Mouse (Mus musculus) heart, embryonic 16.5 days (tissue): ENCODE measurements at regions not wholly inside any gene's neighbourhood (a gene's known extent, or its start where the extent isn't known, plus 50 kb on each side); places are given as distances from the start of the nearest gene placed in this dataset.

Experiments
- ATAC-seq: fragments of 200-750 bp; cut with Nextera tagmentation; replicated peaks from 2 replicates; pipeline ENCODE4 v1.8.0; 2017; ENCODE audit warnings: moderate number of reproducible peaks; ENCODE audit not compliant: insufficient read depth, low FRiP score; ENCODE audit errors: extremely low read depth
- H3K27ac ChIP-seq: fragments of 300-500 bp; sonication (generic); 2 replicates; pipeline ENCODE4 v1.5.1; 2014; ENCODE audit warnings: mild to moderate bottlenecking, low read length, control low read depth, moderate library complexity
- H3K27me3 ChIP-seq: fragments of 300-500 bp; sonication (generic); 2 replicates; pipeline ENCODE4 v1.6.1; 2014; ENCODE audit warnings: low read length, mixed read lengths; ENCODE audit not compliant: control insufficient read depth, insufficient read depth
- H3K36me3 ChIP-seq: fragments of 300-500 bp; sonication (generic); 2 replicates; pipeline ENCODE4 v1.6.1; 2014; ENCODE audit not compliant: control insufficient read depth, insufficient read depth
- H3K4me1 ChIP-seq: fragments of 300-500 bp; sonication (generic); 2 replicates; pipeline ENCODE4 v1.6.1; 2014; ENCODE audit warnings: low read length, mixed read lengths; ENCODE audit not compliant: control insufficient read depth, insufficient read depth
- H3K4me2 ChIP-seq: fragments of 300-500 bp; sonication (generic); 2 replicates; pipeline ENCODE4 v1.6.1; 2014; ENCODE audit warnings: low read depth, mild to moderate bottlenecking, control low read depth, low read length
- H3K4me3 ChIP-seq: fragments of 300-500 bp; sonication (generic); 2 replicates; pipeline ENCODE4 v1.5.1; 2014; ENCODE audit warnings: mild to moderate bottlenecking, control low read depth, low read length
- H3K9ac ChIP-seq: fragments of 300-500 bp; sonication (generic); 2 replicates; pipeline ENCODE4 v1.6.1; 2014; ENCODE audit warnings: low read length, control low read depth
- H3K9me3 ChIP-seq: fragments of 300-500 bp; sonication (generic); replicated peaks from 2 replicates; pipeline ENCODE4 v1.6.1; 2016; ENCODE audit warnings: low read length; ENCODE audit not compliant: control insufficient read depth
- WGBS: fragments of 180-500 bp; shearing (Covaris S2); extraction: QIAGEN DNeasy Blood & Tissue Kit; methylation state at CpG from one replicate; pipeline ENCODE4 v1.1.7; 2014; 5-methylcytosine and 5-hydroxymethylcytosine counted together

DNA sequence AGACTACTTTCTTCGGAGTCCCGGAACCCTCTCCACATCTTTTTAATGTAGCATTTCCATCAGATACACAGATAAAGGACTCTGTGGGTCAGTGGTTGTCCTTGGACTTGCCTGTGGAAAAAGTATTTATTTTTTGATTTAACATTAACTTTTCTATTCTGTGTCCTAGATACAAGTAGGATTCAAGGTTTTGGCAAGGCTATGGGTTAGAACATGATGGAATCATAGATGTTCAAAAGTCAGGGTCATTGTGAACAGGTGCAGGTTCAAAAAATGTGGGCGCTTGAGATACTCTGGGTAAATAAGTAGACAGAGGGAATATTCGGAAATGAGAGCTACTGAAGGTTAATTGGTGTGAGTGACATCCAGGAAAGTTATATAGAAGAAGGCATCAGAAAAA, 347.7 kb downstream of the Cypt12 start:
- Histone ChIP-seq H3K9ac (no peak overlapping the region), H3K27me3 (no peaks in the 10 kb centered on the region), H3K9me3 (no peaks in the 10 kb centered on the region), H3K4me2 (no peak overlapping the region), H3K27ac (no peak overlapping the region), H3K36me3 (no peaks in the 10 kb centered on the region), H3K4me1 (no peaks in the 10 kb centered on the region), H3K4me3 (no peak overlapping the region)
- 84% methylated on average over 4 of the region's 4 CpGs for WGBS
- no peak for ATAC-seq

DNA sequence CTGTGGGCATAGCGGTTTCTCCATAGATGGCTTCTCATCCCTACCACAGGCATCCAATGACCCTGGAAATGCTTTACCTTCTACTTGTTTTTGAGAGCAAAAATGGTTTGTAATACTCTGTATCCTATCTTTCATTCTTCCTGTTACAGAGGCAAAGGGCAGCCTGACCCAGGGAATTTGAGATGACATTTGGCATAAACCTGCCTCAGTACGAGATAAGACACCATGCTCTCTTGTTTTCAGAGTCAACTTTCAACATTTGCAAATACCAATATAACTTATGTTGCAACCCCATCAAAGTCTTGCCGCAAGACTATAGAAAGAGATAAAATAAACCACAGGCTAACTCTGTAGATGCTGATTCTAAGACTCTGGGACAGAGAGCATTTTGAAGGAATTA, 350.5 kb downstream of the Cypt12 start:
- Histone ChIP-seq H3K27me3 (no peaks in the 10 kb centered on the region), H3K4me2 (no peak overlapping the region), H3K9me3 (no peaks in the 10 kb centered on the region), H3K4me3 (no peak overlapping the region), H3K36me3 (no peaks in the 10 kb centered on the region), H3K9ac (no peak overlapping the region), H3K4me1 (no peaks in the 10 kb centered on the region), H3K27ac (no peak overlapping the region)
- ATAC-seq, result no peak
- WGBS, result 73% methylated on average over 3 of the region's 3 CpGs

GRCm38 (mm10) chr3:18299502-18299901, 351.3 kb downstream of the Cypt12 start:
- 45% methylated on average over 2 of the region's 2 CpGs for WGBS
- no peaks in the 10 kb centered on the region for H3K36me3 ChIP-seq
- no peak overlapping the region for H3K4me3 ChIP-seq
- no peak overlapping the region for H3K9ac ChIP-seq
- H3K27me3 ChIP-seq, result no peaks in the 10 kb centered on the region
- no peak overlapping the region for H3K27ac ChIP-seq
- H3K4me1 ChIP-seq, result no peaks in the 10 kb centered on the region
- no peaks in the 10 kb centered on the region for H3K9me3 ChIP-seq
- no peak for ATAC-seq
- no peak overlapping the region for H3K4me2 ChIP-seq

DNA sequence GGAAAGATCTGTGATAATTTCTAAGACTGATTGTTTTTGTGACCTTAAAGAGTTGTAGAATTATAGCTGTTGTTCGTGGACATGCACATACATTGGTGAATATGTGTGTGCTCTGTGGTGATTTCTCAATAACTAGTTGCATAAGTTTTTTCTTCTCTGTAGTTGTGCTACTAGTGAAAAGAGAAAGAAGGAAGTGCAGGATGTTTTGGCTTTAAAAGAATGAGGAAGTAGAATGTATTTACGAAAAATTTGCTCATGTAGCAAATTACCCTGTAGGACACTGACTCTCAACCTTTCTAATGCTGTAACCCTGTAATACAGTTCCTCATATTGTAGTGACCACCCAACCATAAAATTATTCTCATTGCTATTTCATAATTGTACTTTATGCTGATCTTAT, 371.2 kb downstream of the Cypt12 start:
- no peak overlapping the region for H3K4me2 ChIP-seq
- WGBS, result 72% methylated on average over 2 of the region's 2 CpGs
- H3K9ac ChIP-seq, result no peak overlapping the region
- no peaks in the 10 kb centered on the region; the same call in 1 of the 2 replicates for H3K36me3 ChIP-seq
- no peak for ATAC-seq
- no peaks in the 10 kb centered on the region for H3K4me1 ChIP-seq
- peaks cover 6% of the 10 kb centered on the region; the same call in 1 of the 2 replicates for H3K9me3 ChIP-seq
- no peak overlapping the region for H3K27ac ChIP-seq
- H3K27me3 ChIP-seq, result no peaks in the 10 kb centered on the region
- no peak overlapping the region for H3K4me3 ChIP-seq

DNA sequence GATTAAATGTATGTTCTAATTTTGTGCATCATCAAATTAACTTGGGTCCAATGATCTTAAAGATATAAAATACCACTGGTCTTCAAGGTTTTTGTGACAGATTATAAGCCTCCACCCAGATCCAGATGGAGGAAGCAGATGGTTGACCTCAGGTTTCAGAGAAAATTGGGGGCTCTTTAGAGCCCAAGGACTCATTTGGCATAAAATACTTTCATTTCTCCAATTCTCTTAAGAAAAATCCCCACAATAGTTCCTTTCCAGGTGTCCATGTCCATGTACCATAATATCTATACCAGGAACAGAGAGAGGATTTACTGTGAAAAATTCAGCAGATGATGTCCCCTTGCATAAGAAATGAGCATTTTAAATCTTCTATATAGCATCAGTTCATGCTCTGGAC, 385.0 kb downstream of the Cypt12 start:
- no peaks in the 10 kb centered on the region for H3K27me3 ChIP-seq
- ATAC-seq, result no peak
- H3K4me3 ChIP-seq, result no peak overlapping the region
- no peaks in the 10 kb centered on the region for H3K4me1 ChIP-seq
- H3K4me2 ChIP-seq, result no peak overlapping the region
- no peak overlapping the region for H3K9ac ChIP-seq
- H3K36me3 ChIP-seq, result no peaks in the 10 kb centered on the region
- H3K9me3 ChIP-seq, result no peaks in the 10 kb centered on the region
- no peak overlapping the region for H3K27ac ChIP-seq

DNA sequence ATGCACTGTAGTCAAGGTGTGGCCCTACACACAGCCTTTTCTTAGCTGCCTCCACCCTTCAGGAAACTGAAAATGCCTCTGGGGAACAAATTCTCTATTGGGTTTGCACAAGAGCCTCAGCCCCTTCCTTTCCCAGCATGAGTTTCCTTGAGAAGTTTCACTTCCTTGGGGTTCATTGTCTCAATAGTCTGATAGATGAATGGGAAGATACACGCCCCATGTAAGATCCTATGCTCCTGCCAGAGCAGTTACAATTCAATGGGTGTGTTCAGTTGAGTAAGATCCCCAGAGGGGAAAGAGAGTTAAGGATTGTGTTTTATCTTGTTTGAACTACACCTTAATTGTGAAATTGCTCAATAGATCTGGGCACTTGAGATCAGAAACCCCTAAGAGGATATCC, 391.0 kb downstream of the Cypt12 start:
- H3K4me1 ChIP-seq, result no peaks in the 10 kb centered on the region
- no peaks in the 10 kb centered on the region for H3K27me3 ChIP-seq
- no peaks in the 10 kb centered on the region for H3K36me3 ChIP-seq
- no peaks in the 10 kb centered on the region for H3K9me3 ChIP-seq
- no peak for ATAC-seq
- no peak overlapping the region for H3K4me2 ChIP-seq
- no peak overlapping the region for H3K27ac ChIP-seq
- H3K4me3 ChIP-seq, result no peak overlapping the region
- WGBS, result 56% methylated on average over 1 of the region's 1 CpGs
- H3K9ac ChIP-seq, result no peak overlapping the region

DNA sequence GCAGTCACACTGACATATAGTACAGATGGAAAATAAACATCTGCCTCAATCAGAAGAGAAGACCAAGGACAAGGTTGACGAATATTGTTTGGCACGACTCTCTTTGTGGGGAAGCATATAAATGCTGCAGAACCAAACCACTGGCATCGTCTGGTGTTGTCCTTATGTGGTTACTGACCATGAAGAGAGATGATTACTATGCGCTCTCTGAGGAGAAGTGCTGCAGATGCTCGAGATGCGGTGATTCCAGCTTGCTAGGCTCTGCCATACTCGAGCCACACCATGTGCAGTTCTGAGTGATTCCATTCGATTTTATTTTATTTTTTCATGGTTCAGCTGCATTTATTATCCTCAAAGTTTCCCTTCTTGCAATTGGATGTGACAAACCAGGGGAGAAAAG, 393.5 kb downstream of the Cypt12 start:
- no peak overlapping the region for H3K4me3 ChIP-seq
- no peaks in the 10 kb centered on the region for H3K9me3 ChIP-seq
- no peaks in the 10 kb centered on the region for H3K36me3 ChIP-seq
- no peak for ATAC-seq
- WGBS, result 67% methylated on average over 8 of the region's 8 CpGs
- H3K27ac ChIP-seq, result no peak overlapping the region
- no peaks in the 10 kb centered on the region for H3K4me1 ChIP-seq
- H3K4me2 ChIP-seq, result no peak overlapping the region
- H3K9ac ChIP-seq, result no peak overlapping the region
- no peaks in the 10 kb centered on the region for H3K27me3 ChIP-seq

DNA sequence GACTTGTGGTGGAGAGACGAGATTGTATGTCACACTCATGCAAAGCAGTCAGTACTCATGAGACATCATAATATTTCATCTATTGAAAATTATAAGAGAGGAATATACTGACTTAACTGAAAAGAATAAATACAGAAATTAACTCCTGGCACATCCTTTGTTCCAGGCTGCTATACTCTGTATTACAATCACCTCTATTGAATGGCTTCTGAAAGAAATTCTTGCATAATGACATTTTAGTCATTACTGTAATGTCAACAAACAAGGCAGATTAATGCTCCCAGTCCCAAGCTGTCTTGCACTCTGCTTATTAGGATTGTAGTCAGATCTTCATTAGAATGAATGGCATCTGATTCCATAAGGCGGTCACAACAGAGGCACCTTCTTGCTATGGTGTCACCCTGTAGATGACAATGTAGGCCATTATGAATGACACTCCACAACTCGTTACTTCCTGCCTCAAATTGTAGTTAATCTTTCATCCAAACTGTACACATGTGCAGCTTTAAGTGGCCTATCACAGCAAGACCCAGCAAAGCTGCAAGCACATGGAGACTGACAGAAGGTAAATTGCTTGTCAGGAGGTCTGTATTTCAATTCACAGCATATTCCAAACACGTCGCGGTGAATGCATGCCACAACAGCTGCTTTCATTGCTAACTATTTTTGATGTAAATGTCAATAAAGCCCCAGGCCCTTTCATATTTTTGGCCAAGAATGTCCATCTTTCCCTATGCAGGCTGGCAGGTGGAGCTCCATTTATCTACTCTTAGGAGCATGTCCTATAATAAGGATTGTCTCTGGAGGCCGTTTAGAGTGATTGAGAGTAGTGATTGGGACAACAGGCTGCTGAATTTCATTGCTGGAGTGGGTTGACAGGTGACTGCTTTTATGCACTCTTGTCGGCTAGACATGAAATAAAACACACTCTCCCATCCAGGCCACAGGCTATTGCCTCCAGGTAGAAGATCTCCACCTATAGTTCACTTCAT, 430.1 kb downstream of the Cypt12 start:
- no peak for ATAC-seq
- Histone ChIP-seq H3K4me1 (no peaks in the 10 kb centered on the region), H3K4me3 (no peak overlapping the region), H3K27ac (no peak overlapping the region), H3K27me3 (no peaks in the 10 kb centered on the region), H3K4me2 (no peak overlapping the region), H3K9me3 (no peaks in the 10 kb centered on the region), H3K9ac (no peak overlapping the region), H3K36me3 (no peaks in the 10 kb centered on the region)
- 75% methylated on average over 8 of the region's 8 CpGs for WGBS

DNA sequence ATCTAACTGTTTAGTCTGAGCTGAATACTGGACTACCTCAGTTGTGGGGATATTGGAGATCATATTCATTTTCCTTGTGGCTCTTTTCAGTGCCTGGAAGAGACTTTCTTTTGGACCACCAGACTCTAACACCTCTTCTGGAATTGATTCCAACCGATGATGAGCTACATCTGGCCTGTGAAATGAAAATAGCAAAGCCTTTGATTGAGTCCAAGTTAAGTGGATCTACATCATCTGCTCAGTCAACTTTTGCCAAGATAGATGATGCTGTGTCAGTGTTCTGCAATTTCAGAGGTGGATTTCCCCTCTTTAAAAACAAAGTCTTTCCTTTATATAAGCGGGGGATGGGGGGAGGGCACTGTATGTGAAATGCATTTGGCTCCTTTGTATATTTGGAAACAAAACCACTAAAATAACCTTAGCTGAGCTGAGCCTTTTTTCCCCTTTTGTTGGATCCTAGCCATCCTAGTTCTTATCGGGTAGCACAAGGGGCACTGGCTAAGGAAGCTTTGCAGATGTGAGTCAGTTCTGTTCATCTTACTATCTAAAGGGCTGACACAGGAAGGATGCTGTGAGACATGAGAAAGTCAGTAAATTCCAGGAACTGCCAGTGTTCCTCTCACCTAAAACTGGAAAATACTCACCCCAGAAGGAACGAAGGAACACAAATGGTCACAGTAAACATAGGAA, 473.8 kb downstream of the Cypt12 start:
- Histone ChIP-seq H3K4me1 (no peaks in the 10 kb centered on the region), H3K4me2 (no peak overlapping the region), H3K27ac (no peak overlapping the region), H3K4me3 (no peak overlapping the region), H3K36me3 (no peaks in the 10 kb centered on the region), H3K9me3 (no peaks in the 10 kb centered on the region), H3K9ac (no peak overlapping the region), H3K27me3 (no peaks in the 10 kb centered on the region)
- 55% methylated on average over 4 of the region's 4 CpGs for WGBS
- no peak for ATAC-seq
